Mouse (Mus musculus) embryonic fibroblast, embryonic 13.5 days (primary cell): ENCODE measurements around the gene Gm20388. TPM values are rescaled to one million over a fixed set of nuclear protein-coding genes. Genes with fewer than 3 reads are reported as not detected.

Experiments used
- H3K27ac ChIP-seq: 2 replicates; pipeline ENCODE4 v1.5.1; 2012; ENCODE audit warnings: low read length, control low read depth, inconsistent platforms; ENCODE audit not compliant: insufficient read depth
- H3K4me1 ChIP-seq: 2 replicates; pipeline ENCODE4 v1.6.1; 2011; ENCODE audit warnings: low read length; ENCODE audit not compliant: control insufficient read depth, insufficient read depth
- H3K4me3 ChIP-seq: 2 replicates; pipeline ENCODE4 v1.5.1; 2011; ENCODE audit warnings: mild to moderate bottlenecking, control low read depth, low read length; ENCODE audit not compliant: insufficient read depth
- CTCF ChIP-seq: IDR thresholded peaks from 2 replicates; pipeline ENCODE4 v1.5.1; 2011; ENCODE audit warnings: mild to moderate bottlenecking, control low read depth, low read length, moderate library complexity, borderline replicate concordance; ENCODE audit not compliant: insufficient read depth
- POLR2A ChIP-seq: IDR thresholded peaks from 2 replicates; pipeline ENCODE4 v1.6.1; 2011; ENCODE audit warnings: low read depth, mild to moderate bottlenecking, control low read depth, low read length, moderate library complexity
- polyA plus RNA-seq: library from polyadenylated mRNA; stranded (reverse); fragments of >200 nt; gene quantifications from 2 replicates; pipeline ENCODE4 v1.2.4, GENCODE M21; 2011; ENCODE audit warnings: low read depth; ENCODE audit not compliant: missing spikeins, insufficient read length

Gm20388 gene
- polyA plus RNA-seq, 1 experiment, result 82.8 TPM

DNA sequence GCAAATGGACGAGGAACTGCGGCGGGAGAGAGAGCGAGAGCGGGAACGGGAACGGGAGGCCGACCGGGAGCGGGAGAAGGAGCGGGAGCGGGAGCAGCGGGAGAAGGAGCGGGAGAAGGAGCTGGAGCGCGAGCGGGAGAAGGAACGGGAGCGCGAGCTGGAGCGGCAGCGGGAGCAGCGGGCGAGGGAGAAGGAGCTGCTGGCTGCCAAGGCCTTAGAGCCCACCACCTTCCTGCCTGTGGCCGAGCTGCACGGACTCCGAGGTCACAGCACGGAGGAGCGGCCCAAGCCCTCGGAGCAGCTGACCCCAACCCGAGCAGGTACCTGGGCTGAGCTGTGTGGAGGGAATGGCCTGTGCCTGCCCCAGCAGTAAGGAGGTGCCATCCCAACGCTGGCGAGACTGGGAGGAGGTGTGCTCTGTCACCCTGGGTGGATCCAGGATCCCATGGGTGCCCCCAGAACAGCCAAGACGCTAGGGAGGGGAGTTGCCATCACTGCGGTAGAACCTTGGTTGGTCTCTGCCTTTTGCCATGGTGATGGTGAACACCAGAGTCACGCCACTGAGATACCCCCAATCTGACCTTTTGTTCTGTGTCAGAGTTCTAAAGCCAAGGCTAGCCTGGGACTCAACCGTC lies 657.6 kb downstream of the Gm20388 start:
- H3K27ac ChIP-seq, result no peak overlapping the region
- H3K4me3 ChIP-seq, result no peak overlapping the region
- peaks cover 7% of the 10 kb centered on the region for H3K4me1 ChIP-seq
- TF ChIP-seq POLR2A (no peak), CTCF (no peak)

DNA sequence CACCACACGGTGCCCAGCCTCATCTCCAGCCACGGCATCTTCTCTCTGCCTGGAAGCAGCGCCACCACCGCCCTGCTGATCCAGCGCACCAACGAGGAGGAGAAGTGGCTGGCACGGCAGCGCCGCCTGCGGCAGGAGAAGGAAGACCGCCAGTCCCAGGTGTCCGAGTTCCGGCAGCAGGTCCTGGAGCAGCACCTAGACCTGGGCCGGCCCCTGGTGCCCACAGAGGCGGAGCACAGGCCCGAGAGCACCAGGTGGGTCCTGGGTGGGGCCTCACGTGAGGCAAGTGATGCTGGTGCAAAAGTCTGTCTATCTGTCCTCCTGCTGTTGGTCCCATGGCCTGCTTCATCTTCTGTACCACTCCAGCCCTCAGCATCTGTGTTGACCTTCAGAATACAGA lies 658.5 kb downstream of the Gm20388 start:
- Histone ChIP-seq H3K27ac (no peak overlapping the region), H3K4me3 (no peak overlapping the region), H3K4me1 (peaks cover 7% of the 10 kb centered on the region)
- no peak for TF ChIP-seq CTCF
- no peak for TF ChIP-seq POLR2A

DNA sequence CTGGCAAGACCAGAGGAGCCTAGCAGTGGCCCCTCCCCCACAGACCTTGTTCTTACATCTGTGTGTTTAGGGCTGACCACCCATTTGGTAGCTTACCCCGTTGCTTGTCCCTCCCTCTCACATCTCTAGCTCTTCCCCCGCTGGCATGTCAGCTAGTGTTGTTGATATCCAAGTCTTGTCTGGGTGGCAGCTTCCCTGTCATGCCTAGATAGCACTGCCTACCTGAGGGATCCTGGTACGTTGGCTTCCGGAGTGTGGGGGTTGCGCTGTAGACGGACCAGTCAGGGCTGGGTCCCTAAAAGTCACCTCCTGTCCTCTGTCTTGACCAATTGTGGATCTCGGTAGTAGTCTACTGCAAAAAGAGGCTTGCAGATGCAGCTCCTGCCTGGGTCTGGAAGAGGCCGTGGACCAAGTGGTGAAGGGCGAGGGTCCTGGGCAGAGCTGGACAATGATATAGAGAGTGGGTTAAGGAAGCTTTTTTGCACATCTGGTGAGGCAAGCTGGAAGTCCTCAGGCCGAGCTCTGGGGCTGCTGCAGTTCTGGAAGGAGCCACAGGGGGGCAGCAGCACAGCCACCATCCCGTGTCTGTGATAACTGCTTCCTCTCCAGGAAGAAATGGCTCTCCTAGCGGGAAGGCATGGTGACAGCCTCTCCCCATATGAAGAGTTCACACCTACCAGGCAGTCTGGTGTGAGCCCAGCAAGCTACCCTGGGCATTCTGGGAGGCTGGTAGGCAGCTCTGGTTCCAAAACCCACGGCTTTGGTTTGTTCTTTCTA lies 659.5 kb downstream of the Gm20388 start:
- H3K4me3 ChIP-seq, result no peak overlapping the region
- TF ChIP-seq CTCF, result peak; percentile 77
- no peak for TF ChIP-seq POLR2A
- H3K4me1 ChIP-seq, result peaks cover 8% of the 10 kb centered on the region
- H3K27ac ChIP-seq, result no peak overlapping the region

DNA sequence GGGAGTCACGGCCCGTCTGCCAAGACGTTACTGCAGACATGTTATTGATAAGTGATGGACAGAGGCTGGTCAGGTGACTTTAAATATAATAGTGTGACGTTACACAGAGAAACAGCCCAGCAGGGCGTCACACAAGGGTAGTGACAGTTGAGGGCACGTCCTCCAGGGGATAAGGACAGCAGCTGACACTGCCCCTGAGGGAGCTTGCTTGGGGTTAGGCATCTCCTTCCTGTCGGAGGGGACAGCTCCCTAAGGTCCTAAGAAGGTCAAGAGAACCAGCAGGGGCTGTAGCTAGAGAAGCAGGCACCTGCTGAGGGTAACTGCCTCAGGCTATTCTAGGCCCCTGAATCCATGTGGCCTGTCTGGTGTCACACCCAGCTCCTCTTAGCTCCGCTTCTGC lies 660.9 kb downstream of the Gm20388 start:
- Histone ChIP-seq H3K4me3 (no peak overlapping the region), H3K4me1 (peaks cover 4% of the 10 kb centered on the region; the same call in 1 of the 2 replicates), H3K27ac (no peak overlapping the region)
- no peak for TF ChIP-seq CTCF
- no peak for TF ChIP-seq POLR2A

DNA sequence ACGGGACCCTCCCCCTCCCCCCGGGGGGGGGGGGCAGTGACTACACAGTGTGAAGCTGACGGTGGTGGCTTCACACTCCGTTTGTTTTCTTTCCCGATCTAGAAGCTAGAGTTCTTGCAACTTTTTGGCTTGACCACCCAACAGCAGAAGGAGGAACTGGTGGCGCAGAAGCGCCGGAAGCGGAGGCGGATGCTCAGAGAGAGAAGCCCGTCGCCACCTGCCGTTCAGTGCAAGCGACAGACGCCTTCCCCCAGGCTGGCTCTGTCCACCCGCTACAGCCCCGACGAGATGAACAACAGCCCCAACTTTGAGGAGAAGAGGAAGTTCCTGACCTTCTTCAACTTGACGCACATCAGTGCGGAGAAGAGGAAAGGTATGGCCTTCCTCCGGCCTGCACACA lies 661.9 kb downstream of the Gm20388 start:
- TF ChIP-seq CTCF (no peak), POLR2A (no peak)
- no peak overlapping the region for H3K4me3 ChIP-seq
- peaks cover 4% of the 10 kb centered on the region; the same call in 1 of the 2 replicates for H3K4me1 ChIP-seq
- no peak overlapping the region for H3K27ac ChIP-seq

DNA sequence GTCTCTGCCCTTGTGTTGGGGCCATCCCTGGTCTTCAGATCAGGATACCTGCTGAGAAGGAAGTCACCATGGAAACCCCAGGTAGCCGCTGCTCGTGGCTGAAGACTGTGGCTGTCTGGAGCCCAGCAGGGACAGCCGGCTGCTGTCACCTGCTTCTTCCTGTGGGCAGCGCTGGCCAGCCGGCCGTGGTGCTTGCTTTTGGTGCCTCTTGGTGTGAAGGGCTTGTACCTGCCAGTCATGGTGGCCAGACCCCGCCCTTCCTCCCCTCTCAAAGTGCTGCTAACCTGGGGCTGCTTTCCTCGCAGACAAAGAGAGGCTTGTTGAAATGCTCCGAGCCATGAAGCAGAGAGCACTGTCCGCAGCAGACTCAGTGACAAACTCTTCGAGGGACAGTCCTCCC lies 663.2 kb downstream of the Gm20388 start:
- no peak overlapping the region for H3K4me3 ChIP-seq
- H3K4me1 ChIP-seq, result peaks cover 4% of the 10 kb centered on the region; the same call in 1 of the 2 replicates
- TF ChIP-seq CTCF (no peak), POLR2A (no peak)
- no peak overlapping the region for H3K27ac ChIP-seq

DNA sequence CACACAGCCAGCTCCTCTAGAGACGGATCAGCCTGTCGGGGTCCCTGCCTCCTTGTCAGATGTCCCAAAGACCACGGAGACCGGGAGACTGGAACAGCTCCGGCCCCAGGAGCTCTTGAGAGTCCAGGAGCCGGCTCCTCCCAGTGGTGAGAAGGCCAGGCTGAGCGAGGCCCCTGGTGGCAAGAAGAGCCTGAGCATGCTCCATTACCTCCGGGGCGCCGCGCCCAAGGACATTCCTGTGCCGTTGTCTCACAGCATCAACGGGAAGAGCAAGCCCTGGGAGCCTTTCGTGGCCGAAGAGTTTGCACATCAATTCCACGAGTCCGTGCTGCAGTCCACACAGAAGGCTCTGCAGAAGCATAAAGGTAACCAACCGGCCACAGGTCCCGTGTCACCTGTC lies 664.3 kb downstream of the Gm20388 start:
- Histone ChIP-seq H3K4me1 (peaks cover 4% of the 10 kb centered on the region; the same call in 1 of the 2 replicates), H3K27ac (no peak overlapping the region), H3K4me3 (no peak overlapping the region)
- TF ChIP-seq CTCF (no peak), POLR2A (no peak)

DNA sequence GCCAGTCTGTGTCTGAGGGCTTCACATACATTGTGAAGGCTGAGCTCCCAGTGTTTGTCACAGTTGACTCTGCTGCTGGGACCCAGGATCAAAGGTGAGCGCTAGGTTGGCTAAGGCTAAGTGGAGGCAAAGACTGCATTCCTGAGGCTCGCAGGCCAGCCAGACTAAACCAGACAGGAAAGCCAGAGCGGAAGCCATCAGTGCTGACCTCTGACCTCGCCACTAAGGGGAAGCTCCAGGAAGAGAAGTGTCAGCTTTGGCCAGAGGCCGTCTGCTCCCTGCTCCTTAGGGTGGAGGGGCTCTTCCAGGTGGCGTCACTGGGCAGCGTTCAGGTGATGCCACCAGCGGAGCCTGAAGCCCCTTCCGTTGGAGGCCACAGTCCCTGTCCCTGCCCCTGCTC lies 665.2 kb downstream of the Gm20388 start:
- H3K4me1 ChIP-seq, result peaks cover 4% of the 10 kb centered on the region; the same call in 1 of the 2 replicates
- no peak for TF ChIP-seq CTCF
- TF ChIP-seq POLR2A, result no peak
- H3K27ac ChIP-seq, result no peak overlapping the region
- H3K4me3 ChIP-seq, result no peak overlapping the region

DNA sequence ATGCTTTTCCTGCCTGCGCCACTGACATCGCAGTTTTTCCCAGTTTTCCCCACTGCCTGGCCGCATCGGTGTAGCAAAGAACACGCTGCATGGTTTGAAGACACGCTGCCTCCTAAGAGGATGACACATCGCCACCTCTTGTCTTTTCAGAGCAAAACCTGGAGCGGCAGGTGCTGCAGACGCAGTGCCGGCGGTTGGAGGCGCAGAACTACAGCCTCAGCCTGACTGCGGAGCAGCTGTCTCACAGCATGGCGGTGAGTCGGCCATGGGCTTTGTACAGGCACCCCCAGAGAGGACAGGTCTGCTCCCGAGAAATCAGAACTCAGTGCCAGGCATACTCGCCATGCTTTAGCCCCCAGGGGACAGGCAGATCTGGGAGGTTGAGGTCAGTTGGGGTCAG lies 667.2 kb downstream of the Gm20388 start:
- TF ChIP-seq POLR2A (no peak), CTCF (no peak)
- H3K4me3 ChIP-seq, result no peak overlapping the region
- H3K4me1 ChIP-seq, result peaks cover 4% of the 10 kb centered on the region; the same call in 1 of the 2 replicates
- no peak overlapping the region for H3K27ac ChIP-seq

DNA sequence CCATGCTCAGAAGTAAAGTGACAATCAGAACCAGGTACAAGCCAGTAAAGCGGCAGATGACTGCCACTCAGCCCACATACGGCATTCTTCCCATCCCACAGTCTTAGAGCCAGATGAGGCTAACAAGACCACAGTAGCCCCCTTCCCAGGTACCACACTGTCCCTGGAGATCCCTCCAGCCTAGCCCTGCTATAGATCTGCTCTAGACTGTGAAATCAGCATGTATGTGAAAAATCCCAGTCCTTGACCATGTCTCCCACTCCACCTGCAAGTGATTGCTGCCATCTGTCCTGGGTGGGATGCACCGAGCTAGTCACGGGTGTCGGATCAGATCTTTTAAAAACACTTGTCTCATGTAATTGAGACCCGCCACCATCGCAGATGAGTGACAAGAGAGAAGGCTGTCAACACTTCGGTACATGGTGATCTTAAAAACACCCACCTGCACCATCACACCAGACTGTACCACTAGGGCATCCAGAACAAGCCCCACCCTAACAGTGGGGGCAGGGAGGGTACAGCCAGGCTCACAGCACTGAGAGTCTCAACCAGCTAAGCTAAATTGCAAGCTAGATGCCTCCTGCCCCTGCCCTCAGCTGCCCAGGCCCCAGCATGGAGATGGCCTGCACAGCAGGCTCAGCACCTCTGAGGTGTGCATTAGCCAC lies 669.8 kb downstream of the Gm20388 start:
- TF ChIP-seq CTCF (no peak), POLR2A (no peak)
- H3K4me1 ChIP-seq, result no peaks in the 10 kb centered on the region
- no peak overlapping the region for H3K4me3 ChIP-seq
- H3K27ac ChIP-seq, result no peak overlapping the region

DNA sequence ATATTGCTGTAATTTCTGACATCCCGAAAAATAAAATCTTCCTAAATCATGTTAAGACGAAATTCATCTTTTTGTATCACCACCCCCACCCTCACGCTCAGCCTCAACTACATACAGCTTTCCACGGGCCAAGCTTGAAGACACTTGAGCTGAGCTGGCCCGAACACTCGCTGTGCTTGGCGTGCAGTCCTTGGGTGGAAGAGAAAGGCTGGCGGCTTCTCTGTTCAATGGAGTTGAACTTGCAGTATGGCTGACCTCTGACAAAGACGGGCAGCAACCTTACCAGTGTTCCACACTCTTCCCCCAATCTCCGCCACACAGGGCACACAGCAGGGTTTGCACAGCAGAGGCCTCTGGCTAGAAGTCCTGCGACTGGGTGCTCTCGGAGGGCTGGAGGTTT lies 670.7 kb downstream of the Gm20388 start:
- Histone ChIP-seq H3K27ac (no peak overlapping the region), H3K4me1 (no peaks in the 10 kb centered on the region), H3K4me3 (no peak overlapping the region)
- TF ChIP-seq CTCF, result no peak
- no peak for TF ChIP-seq POLR2A
